Mouse (Mus musculus): ENCODE data around the gene Capn13.
"Not testable (repeated sequence)": the region's sequence is repeated elsewhere in the genome, so short reads cannot be mapped to it uniquely, and the experiment has no call there.

Gene Capn13

GRCm38 (mm10) chr17:73277770-73278169 lies 122.9 kb downstream of the Capn13 start:
- DNase-seq (ENCODE audit: low spot score) = no peak

DNA sequence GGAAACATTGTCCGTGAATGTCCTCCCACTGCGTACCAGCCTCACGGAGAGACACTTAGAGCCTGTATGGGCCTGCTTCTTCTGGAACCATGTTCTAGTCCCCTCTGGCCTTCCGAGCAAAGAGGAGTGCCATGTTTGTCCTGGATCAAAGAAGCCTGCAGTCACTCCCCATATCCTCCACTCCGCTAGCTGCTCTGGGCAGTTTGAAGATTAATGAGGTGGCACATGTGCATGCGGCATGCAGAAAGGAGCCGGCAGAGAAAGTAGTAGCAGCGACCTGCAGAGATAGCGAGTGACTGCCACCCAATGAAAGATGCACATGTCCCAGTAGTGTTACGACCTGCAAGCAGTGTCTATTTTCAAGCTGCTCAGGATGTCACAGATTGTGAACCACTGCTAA lies 125.6 kb downstream of the Capn13 start:
- DNase-seq (ENCODE audit: low spot score) = no peak

GRCm38 (mm10) chr17:73273809-73274208 lies 126.9 kb downstream of the Capn13 start:
- DNase-seq (ENCODE audit: low spot score) = no peak

DNA sequence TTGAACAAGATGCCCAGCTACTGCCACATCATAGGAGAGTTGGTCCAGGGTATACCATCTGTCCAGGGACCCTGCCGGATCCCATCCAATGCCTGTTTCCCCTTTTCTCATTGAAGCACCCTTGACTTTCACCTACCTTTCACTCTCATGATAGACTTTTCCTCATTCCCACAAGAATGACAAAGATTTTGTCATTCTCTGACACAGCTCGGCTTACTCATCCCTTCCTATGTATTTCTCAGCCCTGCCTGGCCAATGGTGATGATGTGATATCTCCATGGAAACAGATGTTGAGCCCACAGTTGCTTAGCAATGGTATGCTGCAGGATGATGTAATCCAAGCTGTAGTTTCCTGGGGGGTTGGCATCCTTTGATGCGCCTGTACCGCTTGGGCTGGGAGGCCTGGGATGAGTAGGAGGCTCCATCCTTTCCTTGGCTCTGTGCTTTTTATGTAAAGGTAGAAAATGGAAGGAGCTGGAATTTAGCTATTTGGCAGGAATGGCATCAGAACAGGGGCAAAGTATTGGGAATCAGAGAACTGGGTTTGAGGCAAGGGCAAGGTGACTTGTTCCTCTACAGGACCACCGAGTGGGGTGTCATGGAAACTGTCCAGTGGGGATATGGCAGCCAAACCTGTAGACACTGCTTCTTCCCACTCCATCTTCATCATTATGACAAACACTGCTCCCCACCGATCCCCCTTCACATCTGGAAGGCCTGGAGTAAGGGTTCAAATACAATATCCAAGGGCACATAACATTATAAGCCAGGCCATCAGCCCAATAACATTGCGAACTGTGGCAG lies 128.7 kb downstream of the Capn13 start:
- peak; percentile 79 for DNase-seq (ENCODE audit: low spot score)

DNA sequence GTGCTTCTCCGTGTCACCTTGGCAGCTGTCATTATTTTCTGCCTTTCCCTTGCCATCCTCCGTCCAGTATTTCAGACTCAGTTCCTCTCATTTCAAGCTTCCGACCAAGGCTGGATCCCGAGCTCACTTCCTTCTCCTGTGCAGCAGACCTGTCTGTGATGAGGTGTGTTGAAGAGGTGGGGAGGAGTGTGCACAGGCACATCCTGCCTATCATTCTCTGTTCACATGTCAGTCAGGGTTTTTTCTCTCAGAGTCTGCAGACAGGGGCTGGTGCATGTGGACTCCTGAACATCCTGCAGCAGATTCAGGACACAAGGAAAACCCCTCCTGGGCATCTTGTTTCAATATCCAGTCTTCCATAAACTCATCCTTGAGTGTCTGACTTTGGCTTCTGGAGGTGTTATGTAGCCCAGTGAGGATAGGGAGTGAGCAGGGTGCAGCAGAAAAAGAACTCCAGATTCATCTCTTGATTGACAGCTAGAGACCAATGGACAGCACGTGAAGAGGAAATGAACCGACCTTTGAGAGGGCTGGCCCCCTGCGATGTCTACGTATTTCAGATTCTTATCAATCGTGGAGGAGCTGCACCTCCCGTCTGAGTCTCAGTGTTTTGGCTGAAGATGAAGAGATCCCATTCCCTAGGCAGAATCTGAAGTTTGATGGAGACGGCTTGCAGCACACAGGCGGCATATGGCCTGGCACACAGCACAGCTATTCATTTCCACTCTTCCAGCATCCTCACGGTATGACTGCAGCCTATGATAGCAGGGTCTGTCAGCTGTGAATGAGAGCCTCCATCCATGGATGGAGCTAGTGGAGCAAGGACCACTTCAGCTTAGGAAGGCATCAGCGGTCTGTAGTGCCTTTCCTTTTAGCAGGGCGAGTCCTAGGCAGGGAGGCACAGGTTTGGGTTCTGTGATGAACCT lies 129.5 kb downstream of the Capn13 start:
- DNase-seq (ENCODE audit: low spot score) = no peak

DNA sequence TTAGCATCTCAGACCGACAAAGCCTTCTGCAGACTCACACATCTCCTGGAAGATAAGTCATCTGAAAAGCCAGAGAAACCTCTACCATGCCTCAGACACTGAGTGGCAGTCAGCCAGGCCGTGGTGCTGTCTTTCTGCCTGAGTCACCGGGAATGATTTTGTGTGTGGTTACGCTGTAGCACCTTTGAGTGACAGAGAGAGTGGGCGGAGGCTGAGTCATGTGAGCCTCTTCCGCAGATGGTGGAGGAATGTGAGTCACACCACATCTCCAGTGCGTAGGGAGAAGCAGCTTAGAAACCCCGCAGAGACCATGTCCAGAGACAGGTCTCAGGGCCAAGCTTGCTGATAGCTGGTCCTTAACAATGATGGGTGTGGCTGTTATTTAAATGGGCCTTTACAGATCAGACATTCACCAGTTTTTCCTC lies 137.6 kb downstream of the Capn13 start:
- peak; percentile 88 for DNase-seq (ENCODE audit: low spot score)

GRCm38 (mm10) chr17:73262558-73262957 lies 138.1 kb downstream of the Capn13 start:
- no peak for DNase-seq (ENCODE audit: low spot score)

DNA sequence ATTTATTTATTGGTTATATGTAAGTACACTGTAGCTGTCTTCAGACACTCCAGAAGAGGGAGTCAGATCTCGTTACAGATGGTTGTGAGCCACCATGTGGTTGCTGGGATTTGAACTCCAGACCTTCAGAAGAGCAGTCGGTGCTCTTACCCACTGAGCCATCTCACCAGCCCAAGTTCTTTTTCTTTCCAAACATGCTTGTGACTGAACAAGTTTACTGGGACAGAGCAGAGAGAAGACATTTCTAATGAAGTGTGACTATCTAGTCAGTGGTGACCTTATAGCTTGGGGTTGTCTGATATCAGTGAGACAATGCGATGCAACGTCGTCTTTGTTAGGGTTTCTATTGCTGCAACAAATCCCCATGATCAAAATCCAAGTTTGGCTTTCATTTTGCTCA lies 141.4 kb downstream of the Capn13 start:
- not testable (repeated sequence) for DNase-seq (ENCODE audit: low spot score)

DNA sequence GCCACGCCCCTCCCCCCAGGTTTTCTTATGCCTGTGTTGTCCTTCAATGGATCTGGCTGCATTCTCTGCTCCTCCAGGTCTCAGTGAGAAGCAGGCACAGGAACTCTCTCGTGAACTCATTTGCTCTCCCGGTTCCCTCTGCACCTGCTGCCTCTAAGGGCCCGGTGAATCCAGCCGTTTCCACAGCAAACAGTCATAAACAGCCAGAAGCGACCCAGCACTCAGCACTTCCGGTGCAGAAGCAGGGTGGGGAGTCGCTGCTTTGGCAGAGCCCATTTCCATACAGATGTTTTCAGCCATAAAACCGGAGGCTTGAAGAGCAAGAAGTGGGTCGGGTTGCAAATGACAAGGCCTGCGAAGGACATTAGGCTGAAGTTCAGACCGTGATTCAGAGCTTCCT lies 142.0 kb downstream of the Capn13 start:
- DNase-seq (ENCODE audit: low spot score) = no peak

Data from MN1 (cell line).